Mouse (Mus musculus): ENCODE measurements around the gene S100a2.

DNA sequence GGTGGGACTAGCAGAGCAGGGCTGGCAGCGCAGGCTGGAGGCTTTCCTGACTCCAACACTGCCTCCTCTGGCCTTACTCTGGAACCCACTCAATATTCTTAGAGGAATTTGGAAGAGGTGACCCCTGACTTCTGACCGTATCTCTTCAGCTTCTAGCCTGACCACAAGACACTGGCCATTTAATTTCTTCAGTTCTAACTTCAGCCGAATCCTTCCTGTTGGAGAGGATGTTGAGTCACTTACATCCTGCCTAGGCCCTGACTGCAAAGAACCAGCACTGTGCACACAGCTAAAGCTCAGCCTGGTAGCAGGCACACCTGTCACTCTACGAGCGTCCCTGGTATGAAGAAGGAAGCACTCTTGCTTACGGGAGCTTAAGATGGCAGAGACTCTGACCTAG, 657 bp upstream of the S100a2 start:
- no peak for TF ChIP-seq RCOR1 (IDR thresholded peaks at IDR 0.05; ENCODE audit: low read depth, low read length)
- no peak for TF ChIP-seq MXI1 (IDR thresholded peaks at IDR 0.05; ENCODE audit: low read depth, low read length)
- TF ChIP-seq CTCF (IDR thresholded peaks at IDR 0.05 in 2 of 3, conservative IDR thresholded peaks at IDR 0.05 in 1 of 3; ENCODE audit: control insufficient read depth in 1 of 3, insufficient read depth in 1 of 3, low read depth in 2 of 3, low read length in 3 of 3, poor library complexity in 1 of 3, severe bottlenecking in 1 of 3), result no peak
- TF ChIP-seq KAT2A (conservative IDR thresholded peaks at IDR 0.05; ENCODE audit: low read depth, low read length), result no peak
- TF ChIP-seq MAFK (IDR thresholded peaks at IDR 0.05; ENCODE audit: borderline replicate concordance, low read depth, low read length), result no peak
- no peak for TF ChIP-seq TCF12 (IDR thresholded peaks at IDR 0.05; ENCODE audit: low read depth, low read length)
- TF ChIP-seq UBTF (IDR thresholded peaks at IDR 0.05; ENCODE audit: borderline replicate concordance, insufficient read depth, low read depth, low read length), result no peak
- no peak for TF ChIP-seq GATA1 (IDR thresholded peaks at IDR 0.05; ENCODE audit: low read depth, low read length)
- TF ChIP-seq BHLHE40 (IDR thresholded peaks at IDR 0.05; ENCODE audit: borderline replicate concordance, low read depth, low read length), result no peak
- TF ChIP-seq MAX (IDR thresholded peaks at IDR 0.05; ENCODE audit: low read length), result no peak
- no peak for TF ChIP-seq MAZ (IDR thresholded peaks at IDR 0.05; ENCODE audit: low read depth, low read length)
- TF ChIP-seq RAD21 (IDR thresholded peaks at IDR 0.05; ENCODE audit: low read depth, low read length), result no peak
- no peak for TF ChIP-seq POLR2A (IDR thresholded peaks at IDR 0.05; ENCODE audit: control insufficient read depth in 1 of 2, insufficient read depth in 1 of 2, low read depth in 1 of 2, low read length in 2 of 2, poor library complexity in 1 of 2)
